Mouse (Mus musculus): ENCODE data around the gene Mgat4a. TPM values are rescaled to one million over a fixed set of nuclear protein-coding genes. Genes with fewer than 3 reads are reported as not detected.
"Not testable (repeated sequence)": the region's sequence is repeated elsewhere in the genome, so short reads cannot be mapped to it uniquely, and the experiment has no call there.

Gene Mgat4a
- polyA plus RNA-seq, 1 experiment from 2014 or later = 4.2 TPM

DNA sequence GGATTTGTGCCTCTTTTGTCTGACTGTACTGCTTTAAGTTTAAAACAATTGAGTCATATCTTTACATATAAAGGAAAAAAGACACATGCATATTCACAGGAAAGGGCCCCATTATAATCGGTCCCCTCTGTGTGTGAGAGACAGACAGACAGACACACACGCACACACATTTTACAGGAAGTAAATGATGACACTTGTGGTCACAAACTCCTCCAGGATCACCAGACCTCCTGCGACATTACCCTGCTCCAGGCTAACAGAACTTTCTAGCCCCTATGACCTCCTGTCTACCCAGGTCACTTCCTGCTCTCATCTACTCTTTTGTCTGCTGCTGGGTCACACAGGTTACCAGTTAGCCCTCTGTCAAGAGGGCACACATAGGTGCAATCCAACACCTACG lies 16.1 kb downstream of the Mgat4a start:
- 83% methylated on average over 4 of the region's 4 CpGs for WGBS
- no peak overlapping the region for H3K27ac ChIP-seq

GRCm38 (mm10) chr1:37524122-37524521 lies 16.7 kb downstream of the Mgat4a start:
- H3K27ac ChIP-seq; H3K4me1 ChIP-seq; H3K4me3 ChIP-seq; H3K9me3 ChIP-seq (replicated peaks); H3K27me3 ChIP-seq (ENCODE audit: low read depth, poor library complexity, severe bottlenecking); DNase-seq (ENCODE audit: low spot score); H3K36me3 ChIP-seq: not testable (repeated sequence)
- WGBS = 88% methylated on average over 4 of the region's 4 CpGs

More for the DNA sequence above, 16.1 kb downstream of the Mgat4a start:
- H3K9me3 ChIP-seq (replicated peaks) = no peaks in the 10 kb centered on the region
- DNase-seq (ENCODE audit: low spot score) = no peak
- H3K4me3 ChIP-seq = no peak overlapping the region
- no peaks in the 10 kb centered on the region for H3K4me1 ChIP-seq
- no peaks in the 10 kb centered on the region for H3K36me3 ChIP-seq
- no peaks in the 10 kb centered on the region for H3K27me3 ChIP-seq (ENCODE audit: low read depth, poor library complexity, severe bottlenecking)

- not testable (repeated sequence) for H3K9me3 ChIP-seq (replicated peaks); H3K36me3 ChIP-seq; H3K4me1 ChIP-seq; H3K27ac ChIP-seq; H3K4me3 ChIP-seq; H3K27me3 ChIP-seq (ENCODE audit: low read depth, poor library complexity, severe bottlenecking); DNase-seq (ENCODE audit: low spot score)
- 96% methylated on average over 3 of the region's 3 CpGs for WGBS
Measured at GRCm38 (mm10) chr1:37523548-37523947, 17.3 kb downstream of the Mgat4a start.

- WGBS = 86% methylated on average over 5 of the region's 5 CpGs
- Histone ChIP-seq H3K27me3 (ENCODE audit: low read depth, poor library complexity, severe bottlenecking) (no peaks in the 10 kb centered on the region), H3K9me3 (replicated peaks) (no peaks in the 10 kb centered on the region), H3K4me3 (no peak overlapping the region), H3K4me1 (no peaks in the 10 kb centered on the region), H3K36me3 (no peaks in the 10 kb centered on the region), H3K27ac (no peak overlapping the region)
- no peak for DNase-seq (ENCODE audit: low spot score)
Measured at GRCm38 (mm10) chr1:37522101-37522500, 18.7 kb downstream of the Mgat4a start.

DNA sequence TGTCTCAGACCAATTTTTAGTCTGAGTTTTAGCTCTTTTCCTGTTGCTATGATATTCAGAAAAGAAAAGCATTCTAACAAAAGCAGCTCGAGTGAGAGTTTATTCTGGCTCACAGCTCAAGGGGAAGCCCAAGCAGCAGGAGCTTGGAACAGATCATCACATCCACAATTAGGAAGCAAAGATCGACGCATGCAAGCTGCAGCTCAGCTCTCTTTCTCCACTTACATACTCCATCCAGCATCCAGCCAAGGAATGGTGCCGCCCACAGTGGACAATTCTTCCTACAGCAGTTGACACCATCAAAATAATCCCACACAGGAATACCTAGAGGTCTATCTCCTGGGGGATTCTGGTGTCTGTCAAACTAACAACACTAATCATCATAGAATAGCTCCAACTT lies 22.0 kb downstream of the Mgat4a start:
- WGBS = 93% methylated on average over 4 of the region's 4 CpGs
- no peak for DNase-seq (ENCODE audit: low spot score)
- Histone ChIP-seq H3K27ac (no peak overlapping the region), H3K9me3 (replicated peaks) (no peaks in the 10 kb centered on the region), H3K4me3 (no peak overlapping the region), H3K36me3 (no peaks in the 10 kb centered on the region), H3K4me1 (no peaks in the 10 kb centered on the region), H3K27me3 (ENCODE audit: low read depth, poor library complexity, severe bottlenecking) (no peaks in the 10 kb centered on the region)

GRCm38 (mm10) chr1:37518124-37518720 lies 22.6 kb downstream of the Mgat4a start:
- DNase-seq (ENCODE audit: low spot score) = no peak
- Histone ChIP-seq H3K36me3 (no peaks in the 10 kb centered on the region), H3K4me1 (0 out of 2 replicates have a peak, but pooled peaks cover under 1% of the 10 kb centered on the region), H3K9me3 (replicated peaks) (no peaks in the 10 kb centered on the region), H3K27me3 (ENCODE audit: low read depth, poor library complexity, severe bottlenecking) (no peaks in the 10 kb centered on the region), H3K27ac (no peak overlapping the region), H3K4me3 (no peak overlapping the region)
- 83% methylated on average over 4 of the region's 4 CpGs for whole genome bisulfite sequencing

DNA sequence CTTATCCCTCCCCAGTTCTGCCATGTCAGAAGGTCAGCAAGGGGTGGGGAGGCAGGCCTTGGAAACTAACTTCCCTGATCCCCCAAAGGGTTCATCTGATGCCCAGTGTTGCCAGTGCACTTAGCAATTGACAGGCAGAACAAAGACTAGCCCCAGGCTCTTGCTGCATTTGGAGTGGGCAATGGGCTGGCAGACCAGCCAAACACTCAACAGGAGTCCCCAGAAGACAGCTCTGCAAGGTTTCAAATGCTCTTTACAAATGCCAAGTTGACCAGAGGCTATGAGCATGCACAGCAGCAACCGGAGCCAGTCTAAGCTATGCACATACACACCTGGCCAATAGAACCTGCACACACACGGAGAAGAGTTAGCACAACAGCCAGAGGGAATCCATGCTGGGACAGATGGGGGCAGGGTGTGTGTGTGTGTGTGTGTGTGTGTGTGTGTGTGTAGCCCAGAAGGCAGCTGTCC lies 27.8 kb downstream of the Mgat4a start:
- DNase-seq (ENCODE audit: low spot score) = no peak
- 83% methylated on average over 2 of the region's 2 CpGs for WGBS
- H3K9me3 ChIP-seq (replicated peaks) = no peaks in the 10 kb centered on the region
- no peak overlapping the region for H3K27ac ChIP-seq
- H3K36me3 ChIP-seq = no peaks in the 10 kb centered on the region
- H3K27me3 ChIP-seq (ENCODE audit: low read depth, poor library complexity, severe bottlenecking) = no peaks in the 10 kb centered on the region
- H3K4me1 ChIP-seq = peaks cover 3% of the 10 kb centered on the region; the same call in 1 of the 2 replicates
- no peak overlapping the region for H3K4me3 ChIP-seq

GRCm38 (mm10) chr1:37512109-37512640 lies 28.6 kb downstream of the Mgat4a start:
- H3K4me1 ChIP-seq = peaks cover 3% of the 10 kb centered on the region; the same call in 1 of the 2 replicates
- no peak for DNase-seq (ENCODE audit: low spot score)
- WGBS = 69% methylated on average over 5 of the region's 5 CpGs
- H3K4me3 ChIP-seq = no peak overlapping the region
- H3K27me3 ChIP-seq (ENCODE audit: low read depth, poor library complexity, severe bottlenecking) = no peaks in the 10 kb centered on the region
- no peaks in the 10 kb centered on the region for H3K9me3 ChIP-seq (replicated peaks)
- no peak overlapping the region for H3K27ac ChIP-seq
- H3K36me3 ChIP-seq = no peaks in the 10 kb centered on the region

GRCm38 (mm10) chr1:37510193-37510592 lies 30.6 kb downstream of the Mgat4a start:
- no peaks in the 10 kb centered on the region; the same call in 1 of the 2 replicates for H3K9me3 ChIP-seq (replicated peaks)
- no peaks in the 10 kb centered on the region for H3K27me3 ChIP-seq (ENCODE audit: low read depth, poor library complexity, severe bottlenecking)
- peaks cover 6% of the 10 kb centered on the region; the same call in 1 of the 2 replicates for H3K4me1 ChIP-seq
- no peaks in the 10 kb centered on the region for H3K36me3 ChIP-seq
- WGBS = 87% methylated on average over 3 of the region's 3 CpGs
- H3K27ac ChIP-seq = no peak overlapping the region
- H3K4me3 ChIP-seq = no peak overlapping the region
- DNase-seq (ENCODE audit: low spot score) = no peak

DNA sequence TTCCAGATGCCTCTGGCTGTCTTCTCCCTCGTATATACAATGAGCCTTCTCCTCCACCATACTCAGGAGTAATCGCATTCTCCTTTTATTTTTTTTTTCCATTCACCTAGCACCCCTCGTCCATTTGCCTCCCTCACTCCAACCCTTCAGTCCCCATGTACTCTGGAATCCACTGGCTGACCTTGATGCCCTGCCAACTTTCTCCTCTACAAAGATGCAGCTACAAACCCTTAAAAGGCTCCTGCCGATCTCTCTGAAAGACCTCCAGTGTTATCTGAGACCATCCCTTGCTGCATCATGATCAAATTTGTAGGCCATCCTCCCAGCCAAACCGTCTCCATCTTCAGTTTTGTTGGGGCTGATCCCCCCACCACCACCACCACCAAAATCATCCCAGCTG lies 31.4 kb downstream of the Mgat4a start:
- H3K9me3 ChIP-seq (replicated peaks) = no peaks in the 10 kb centered on the region; the same call in 1 of the 2 replicates
- DNase-seq (ENCODE audit: low spot score) = no peak
- H3K27me3 ChIP-seq (ENCODE audit: low read depth, poor library complexity, severe bottlenecking) = no peaks in the 10 kb centered on the region
- no peak overlapping the region for H3K27ac ChIP-seq
- H3K4me1 ChIP-seq = peaks cover 13% of the 10 kb centered on the region
- H3K36me3 ChIP-seq = no peaks in the 10 kb centered on the region
- 87% methylated on average over 5 of the region's 5 CpGs for WGBS
- H3K4me3 ChIP-seq = no peak overlapping the region

- no peak for DNase-seq (ENCODE audit: low spot score)
- Histone ChIP-seq H3K27me3 (ENCODE audit: low read depth, poor library complexity, severe bottlenecking) (no peaks in the 10 kb centered on the region), H3K4me1 (peaks cover 18% of the 10 kb centered on the region), H3K36me3 (no peaks in the 10 kb centered on the region), H3K4me3 (no peak overlapping the region), H3K9me3 (replicated peaks) (no peaks in the 10 kb centered on the region; the same call in 1 of the 2 replicates), H3K27ac (peak overlapping the region; percentile 61)
- WGBS = 93% methylated on average over 9 of the region's 9 CpGs
Measured at GRCm38 (mm10) chr1:37505348-37505730, 35.5 kb downstream of the Mgat4a start.

DNA sequence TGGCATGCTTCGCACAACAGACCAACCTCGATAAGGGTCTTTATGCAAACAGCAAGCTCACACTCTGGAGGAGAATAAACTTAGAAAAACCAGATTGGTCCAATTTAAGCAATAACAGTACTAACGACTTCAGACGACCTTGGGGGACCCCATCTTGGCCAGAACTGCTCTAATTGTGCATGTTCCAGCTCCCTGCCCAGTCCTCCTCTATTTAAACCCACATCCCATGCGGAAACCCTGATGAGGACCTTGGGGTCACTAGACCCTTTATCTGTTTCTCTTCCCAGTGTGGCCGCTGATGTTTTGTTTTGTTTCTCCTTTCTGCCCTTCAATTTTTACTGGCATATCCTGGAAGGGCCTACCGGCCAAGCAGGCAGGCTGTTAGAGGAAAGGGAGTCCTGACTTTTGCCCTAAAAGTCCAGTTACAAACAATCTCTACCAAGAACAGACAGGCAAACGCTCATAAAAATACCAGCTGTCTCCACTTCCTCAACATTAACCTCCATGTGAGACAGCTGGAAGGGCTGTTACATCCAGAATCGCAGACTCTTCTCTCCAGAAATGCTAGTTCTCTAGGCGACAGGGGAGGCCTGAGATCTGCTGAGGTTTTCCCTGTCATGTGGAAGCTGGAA lies 36.0 kb downstream of the Mgat4a start:
- WGBS = 65% methylated on average over 10 of the region's 10 CpGs
- Histone ChIP-seq H3K4me1 (peaks cover 18% of the 10 kb centered on the region), H3K27me3 (ENCODE audit: low read depth, poor library complexity, severe bottlenecking) (no peaks in the 10 kb centered on the region), H3K27ac (peak overlapping the region; percentile 61), H3K9me3 (replicated peaks) (no peaks in the 10 kb centered on the region; the same call in 1 of the 2 replicates), H3K36me3 (no peaks in the 10 kb centered on the region), H3K4me3 (no peak overlapping the region)
- no peak for DNase-seq (ENCODE audit: low spot score)

- Histone ChIP-seq H3K9me3 (replicated peaks) (no peaks in the 10 kb centered on the region; the same call in 1 of the 2 replicates), H3K4me3 (no peak overlapping the region), H3K4me1 (peaks cover 18% of the 10 kb centered on the region), H3K27me3 (ENCODE audit: low read depth, poor library complexity, severe bottlenecking) (no peaks in the 10 kb centered on the region), H3K36me3 (no peaks in the 10 kb centered on the region), H3K27ac (peak overlapping the region; percentile 61; the same call in 1 of the 2 replicates)
- no peak for DNase-seq (ENCODE audit: low spot score)
- WGBS = 81% methylated on average over 4 of the region's 4 CpGs
Measured at GRCm38 (mm10) chr1:37503656-37504055, 37.2 kb downstream of the Mgat4a start.

Measured in limb, embryonic 10.5 days (tissue).